Mouse (Mus musculus) small intestine, adult 2 months (tissue): ENCODE results near the gene Zbtb2.

Source experiments
- CTCF ChIP-seq: fragments of 200-500 bp; IDR thresholded peaks from 2 replicates; pipeline ENCODE4 v1.5.1; 2012; ENCODE audit warnings: low read depth, mild to moderate bottlenecking, control low read depth, inconsistent platforms, low read length, moderate library complexity, mixed read lengths; ENCODE audit not compliant: insufficient replicate concordance, insufficient read length; ENCODE audit errors: extremely low read depth
- POLR2A ChIP-seq: fragments of 200-500 bp; IDR thresholded peaks from 2 replicates; pipeline ENCODE4 v1.6.1; 2012; ENCODE audit warnings: low read depth, mild to moderate bottlenecking, control low read depth, inconsistent platforms, low read length, moderate library complexity

GRCm38 (mm10) chr10:4404895-4405491 is 17.1 kb upstream of the Zbtb2 start:
- no peak for TF ChIP-seq CTCF
- no peak for TF ChIP-seq POLR2A
